Mouse (Mus musculus) lung, adult 2 months (tissue): ENCODE measurements around the gene Slc5a10.

Source experiments
- CTCF ChIP-seq: fragments of 200-500 bp; IDR thresholded peaks from 2 replicates; pipeline ENCODE4 v1.5.1; 2011; ENCODE audit warnings: mild to moderate bottlenecking, low read length, control low read depth; ENCODE audit not compliant: insufficient read depth
- POLR2A ChIP-seq: fragments of 200-500 bp; IDR thresholded peaks from 2 replicates; pipeline ENCODE4 v1.6.1; 2011; ENCODE audit warnings: low read depth, mild to moderate bottlenecking, control low read depth, low read length, borderline replicate concordance; ENCODE audit errors: extremely low read depth

GRCm38 (mm10) chr11:61686141-61686540 is 34.5 kb downstream of the Slc5a10 start:
- TF ChIP-seq CTCF (no peak), POLR2A (no peak)
